Mouse (Mus musculus): ENCODE measurements around the gene Irak3.

DNA sequence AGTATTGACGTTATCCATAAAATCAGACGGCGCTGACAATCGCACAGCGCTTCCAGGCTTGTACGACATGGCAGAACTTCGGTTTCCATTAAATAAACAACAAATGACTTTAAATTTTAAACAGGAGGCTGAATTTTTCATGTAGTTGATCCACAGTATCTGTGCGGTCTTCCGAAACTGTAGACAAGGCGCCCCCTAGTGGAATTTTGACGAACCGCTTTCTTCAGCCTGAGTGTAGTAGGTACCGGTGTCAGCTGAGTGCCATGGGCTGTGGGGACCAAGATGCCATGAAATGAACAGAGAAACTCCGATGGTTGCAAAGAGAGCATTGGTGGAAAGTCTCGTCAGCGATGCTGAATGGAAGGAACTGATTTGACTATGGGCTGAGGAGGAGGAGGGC is 71.3 kb downstream of the Irak3 start:
- TF ChIP-seq CTCF (IDR thresholded peaks at IDR 0.05; ENCODE audit: extremely low read depth, insufficient read length, insufficient replicate concordance, low read depth, low read length): peak; percentile 56; the same call in 1 of the 2 replicates
- no peak for TF ChIP-seq POLR2A (IDR thresholded peaks at IDR 0.05; ENCODE audit: low read depth, low read length)

All from small intestine, adult 2 months (tissue).